Mouse (Mus musculus) embryonic fibroblast, embryonic 13.5 days (primary cell): ENCODE measurements at regions not wholly inside any gene's neighbourhood (a gene's known extent, or its start where the extent isn't known, plus 50 kb on each side); places are given as distances from the start of the nearest gene placed in this dataset.

Experiments
- CTCF ChIP-seq: IDR thresholded peaks from 2 replicates; pipeline ENCODE4 v1.5.1; 2011; ENCODE audit warnings: mild to moderate bottlenecking, control low read depth, low read length, moderate library complexity, borderline replicate concordance; ENCODE audit not compliant: insufficient read depth
- POLR2A ChIP-seq: IDR thresholded peaks from 2 replicates; pipeline ENCODE4 v1.6.1; 2011; ENCODE audit warnings: low read depth, mild to moderate bottlenecking, control low read depth, low read length, moderate library complexity

GRCm38 (mm10) chr11:20468319-20469018, 74.6 kb upstream of the Sertad2 start:
- TF ChIP-seq POLR2A (no peak), CTCF (no peak)
